Mouse (Mus musculus) cerebellum, postnatal 25 days (tissue): ENCODE data around the gene Dppa3.
A peak's percentile ranks its signal among the peaks of the same experiment; 100 is the strongest.

ENCODE experiments used
- DNase-seq, 2 experiments: peaks; one replicate each; pipeline ENCODE4 v3.0.0; 2021; ENCODE audit warnings: mixed read lengths in 2 of 2

The Dppa3 gene

DNA sequence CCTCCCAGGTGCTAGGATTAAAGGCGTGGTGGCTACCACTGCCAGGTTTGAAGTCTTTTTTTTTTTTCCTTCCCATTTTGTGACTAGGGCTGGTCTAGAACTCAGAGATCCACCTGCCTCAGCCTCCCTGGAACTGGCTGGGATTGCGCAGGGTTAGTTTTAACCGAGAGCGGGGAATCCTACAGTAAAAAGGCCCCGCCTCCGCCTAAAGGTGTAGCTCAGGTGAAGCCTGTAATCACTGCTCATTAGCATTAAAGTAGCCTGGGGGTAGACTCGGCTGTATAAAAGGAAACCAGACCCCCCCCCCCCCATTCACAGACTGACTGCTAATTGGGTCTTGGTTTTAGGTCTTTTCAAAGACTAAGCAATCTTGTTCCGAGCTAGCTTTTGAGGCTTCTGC, at the start of gene Dppa3:
Dppa3 (plus strand) TSS at position 301 of the 400 bp plus-strand sequence.
- DNase-seq: no peak

DNA sequence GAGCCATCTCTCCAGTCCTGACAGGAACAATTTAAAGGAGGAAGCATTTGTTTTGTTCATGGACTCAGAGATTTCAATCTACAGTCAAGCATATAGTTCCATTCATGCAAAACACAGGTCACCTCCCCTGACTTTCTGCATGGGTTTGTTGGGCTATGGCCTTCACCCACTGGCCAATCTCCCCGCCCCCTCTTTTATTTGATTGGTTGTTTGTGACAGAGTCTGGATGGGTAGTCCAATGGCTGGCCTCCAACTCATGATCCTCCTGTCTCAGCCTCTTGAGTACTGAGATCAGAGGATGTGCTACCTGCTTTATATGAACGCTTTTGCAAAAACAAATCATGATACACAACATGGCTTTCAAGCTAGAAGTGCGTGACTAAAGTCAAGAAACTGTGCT, 49.2 kb upstream of the Dppa3 start:
- no peak for DNase-seq

DNA sequence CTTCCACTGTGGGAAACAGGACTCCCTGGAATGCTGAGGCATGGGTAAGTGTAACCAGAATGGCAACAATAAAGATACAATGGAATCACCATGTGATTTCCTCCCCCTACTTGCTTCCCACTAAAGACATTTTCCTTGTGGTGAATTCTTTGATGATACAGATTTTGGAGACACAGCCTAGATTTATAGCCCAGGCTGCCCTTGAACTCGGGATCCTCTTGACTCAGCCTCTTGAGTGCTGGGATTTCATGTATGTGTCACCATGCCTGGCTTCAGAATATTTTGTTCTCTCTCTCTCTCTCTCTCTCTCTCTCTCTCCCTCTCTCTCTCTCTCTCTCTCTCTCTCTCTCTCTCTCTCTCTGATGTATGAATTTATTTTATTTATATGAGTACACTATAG, 47.1 kb upstream of the Dppa3 start:
- no peak for DNase-seq

DNA sequence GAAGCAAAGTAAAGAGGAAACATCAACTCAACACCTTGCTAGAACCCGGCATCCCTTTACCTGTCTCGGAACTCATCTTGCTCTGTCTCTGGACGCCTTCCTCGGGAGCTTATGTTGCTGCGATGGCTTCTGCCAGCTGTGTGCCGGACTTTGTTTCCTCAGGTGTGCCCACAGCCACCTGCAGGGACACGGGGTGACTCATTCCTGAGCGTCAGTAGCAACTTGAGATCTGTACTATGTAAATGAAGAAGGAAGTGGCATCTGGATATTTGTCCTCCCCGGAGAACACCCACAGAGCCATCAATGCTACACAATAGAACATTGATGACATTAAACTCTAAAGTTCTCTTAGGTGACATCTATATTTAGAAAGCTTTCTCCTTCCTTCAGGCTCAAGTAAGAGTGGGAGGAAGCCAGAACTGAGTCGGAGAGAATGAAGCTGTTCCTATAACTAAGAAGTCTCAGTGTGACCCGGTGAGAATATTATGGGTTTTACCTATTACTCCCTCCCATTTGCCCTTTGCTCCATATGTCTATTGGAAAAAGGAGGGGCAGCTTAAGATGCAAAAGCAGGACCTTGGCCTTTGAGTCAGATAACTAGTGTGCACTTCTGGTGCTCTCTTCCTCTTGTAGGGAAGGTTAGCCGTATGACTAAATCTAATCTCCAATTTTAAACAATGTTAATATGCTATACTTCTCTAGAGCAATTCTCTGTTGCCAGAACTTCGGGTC, 35.0 kb upstream of the Dppa3 start:
- no peak for DNase-seq

DNA sequence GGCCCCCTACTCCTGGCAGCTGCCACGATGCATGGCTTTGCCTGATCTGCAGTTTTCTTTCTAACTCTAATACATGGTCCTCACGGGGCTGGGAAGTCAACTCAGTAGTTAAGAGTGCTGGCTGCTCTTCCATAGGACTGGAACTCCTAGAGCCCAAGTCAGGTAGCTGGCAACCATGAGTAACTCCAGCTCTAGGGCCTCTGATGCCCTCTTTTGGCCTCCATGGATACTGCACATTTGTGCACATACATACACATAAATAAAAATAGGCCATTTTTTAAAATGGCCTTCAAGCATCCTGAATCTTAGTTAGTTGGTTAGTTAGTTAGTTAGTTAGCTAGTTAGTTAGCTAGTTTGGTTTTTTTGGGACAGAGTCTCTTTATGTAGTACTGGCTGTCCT, 33.3 kb upstream of the Dppa3 start:
- DNase-seq: no peak

DNA sequence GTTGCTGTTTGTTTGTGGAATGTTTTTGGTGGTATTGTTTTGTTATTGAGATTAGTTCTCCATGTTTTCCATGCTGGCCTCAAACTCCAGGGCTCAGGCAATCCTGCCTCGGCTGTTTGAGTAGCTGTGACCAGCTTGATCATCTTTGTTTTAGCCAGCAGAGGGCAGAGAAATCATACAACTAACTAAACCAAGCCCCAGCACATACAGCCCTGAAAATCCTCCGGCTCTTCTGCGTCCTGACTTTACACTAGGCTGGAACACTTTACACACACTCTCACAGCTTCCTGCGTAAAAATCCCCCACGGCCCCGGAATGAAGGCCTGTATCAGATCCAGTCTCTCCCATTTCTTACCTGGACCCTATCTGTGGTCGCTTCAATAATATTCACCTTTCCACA, 30.6 kb upstream of the Dppa3 start:
- DNase-seq: peak in 1 of 2 experiments; percentile 5

DNA sequence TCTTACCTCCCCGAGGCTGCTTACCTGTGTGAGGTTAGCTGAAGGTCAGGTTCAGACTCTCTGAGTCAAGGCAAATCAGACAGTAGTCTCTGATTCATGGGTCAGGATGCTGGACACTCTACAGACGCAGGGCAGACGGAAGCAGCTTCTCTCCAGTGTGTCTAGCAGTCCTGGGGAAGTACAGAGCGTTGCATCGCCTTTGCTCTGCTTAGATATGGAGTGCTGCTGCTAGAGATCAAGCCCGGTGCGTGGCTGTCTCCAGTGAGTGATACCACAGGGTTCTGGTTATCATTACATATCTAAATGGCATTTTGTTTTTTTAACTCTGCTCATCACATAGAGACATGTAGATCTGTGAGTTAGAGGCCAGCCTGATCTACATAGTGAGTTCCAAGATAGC, 29.6 kb upstream of the Dppa3 start:
- no peak for DNase-seq

DNA sequence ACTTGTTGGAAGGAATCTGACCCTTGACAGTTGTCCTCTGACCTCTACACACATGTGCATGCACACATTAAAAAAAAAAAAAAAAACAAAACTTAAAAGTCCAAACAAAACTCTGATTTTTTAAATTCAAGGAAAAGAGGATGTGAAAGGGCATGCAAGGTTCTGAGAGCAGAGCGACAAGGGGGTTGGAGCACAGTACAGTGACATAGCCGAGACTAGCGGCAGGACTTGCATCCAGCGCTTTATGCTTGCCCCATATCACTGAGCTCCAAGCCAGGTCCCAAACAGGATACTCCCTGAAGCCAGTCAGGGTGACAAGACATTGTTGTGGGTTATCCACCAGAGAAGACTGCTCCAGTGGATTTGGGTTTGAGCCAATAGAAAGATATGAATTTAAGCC, 28.2 kb upstream of the Dppa3 start:
- DNase-seq: no peak

DNA sequence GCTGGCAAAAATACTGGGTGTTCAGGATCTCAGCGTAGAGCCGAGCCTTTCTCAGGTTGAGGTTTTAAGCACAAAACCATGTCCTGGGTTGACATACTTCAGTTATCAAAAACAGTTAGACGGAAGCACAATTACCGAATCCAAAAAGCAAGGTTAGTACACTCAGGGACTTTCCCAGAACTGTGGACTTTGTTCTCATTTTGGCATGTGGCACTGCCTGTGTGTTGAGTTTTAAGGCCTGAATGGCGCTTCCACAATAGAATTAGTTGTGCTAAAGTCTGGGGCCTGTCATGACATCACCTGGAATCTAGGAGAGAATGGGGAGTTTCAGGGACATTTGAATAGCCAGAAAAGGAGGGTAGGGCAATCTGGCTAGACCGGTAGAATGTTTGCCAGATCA, 27.8 kb upstream of the Dppa3 start:
- DNase-seq: no peak

DNA sequence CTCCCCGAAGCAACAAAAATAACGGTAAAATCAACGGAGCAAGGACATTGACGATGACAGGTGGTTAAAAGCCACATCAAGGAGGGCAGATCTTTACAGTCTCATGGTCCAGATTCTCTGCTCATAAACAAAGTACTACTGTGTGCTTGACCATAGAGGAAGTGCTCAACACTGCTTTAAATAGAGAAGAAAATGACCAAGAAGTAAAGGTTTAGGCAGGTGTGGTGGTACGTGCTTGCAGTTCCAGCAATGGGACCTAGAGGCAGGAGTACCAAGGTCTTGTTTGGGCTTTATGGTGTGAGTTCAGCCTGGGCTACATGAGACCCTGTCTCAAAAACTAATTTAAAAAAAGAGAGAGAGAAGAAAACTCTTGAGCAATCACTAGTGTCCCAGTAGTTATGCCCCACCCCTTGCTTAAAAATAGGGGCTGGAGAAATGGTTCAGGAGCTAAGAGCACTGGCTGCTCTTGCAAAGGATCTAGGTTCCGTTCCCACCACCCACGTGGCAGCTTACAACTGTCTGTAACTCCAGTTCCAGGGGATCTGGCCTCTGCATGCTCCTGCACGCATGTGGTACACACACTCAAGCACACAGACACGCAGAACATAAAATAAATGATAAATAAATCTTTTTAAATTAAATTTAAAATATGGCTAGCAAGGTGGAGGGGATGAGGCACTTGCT, 27.0 kb upstream of the Dppa3 start:
- no peak for DNase-seq

DNA sequence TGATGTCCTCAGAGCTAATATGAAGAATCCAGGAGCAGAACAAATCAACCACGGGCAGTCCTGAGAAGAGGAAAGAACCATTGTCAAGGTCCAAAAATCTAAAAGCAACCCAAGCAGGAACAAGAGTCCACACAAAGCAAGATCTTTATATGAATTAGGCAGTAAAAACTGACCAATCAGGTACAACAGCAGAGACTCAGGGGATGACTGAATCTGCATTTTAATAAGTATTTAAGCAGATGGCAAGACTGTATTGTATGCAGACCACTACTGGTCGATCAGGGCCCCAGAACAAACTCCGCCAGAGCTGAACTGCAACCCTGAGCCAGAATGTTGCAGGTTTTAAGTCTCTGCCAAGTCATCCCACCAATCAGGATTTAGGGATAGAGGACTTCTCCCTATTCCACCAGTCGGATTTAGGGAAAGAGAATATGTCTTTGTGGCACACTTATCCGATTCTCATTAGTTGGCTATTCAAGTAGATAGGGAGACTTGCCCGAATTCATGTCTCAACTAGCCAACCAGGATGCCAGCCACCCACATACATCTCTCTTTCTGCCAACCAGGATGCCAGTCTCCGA, 26.1 kb upstream of the Dppa3 start:
- no peak for DNase-seq

DNA sequence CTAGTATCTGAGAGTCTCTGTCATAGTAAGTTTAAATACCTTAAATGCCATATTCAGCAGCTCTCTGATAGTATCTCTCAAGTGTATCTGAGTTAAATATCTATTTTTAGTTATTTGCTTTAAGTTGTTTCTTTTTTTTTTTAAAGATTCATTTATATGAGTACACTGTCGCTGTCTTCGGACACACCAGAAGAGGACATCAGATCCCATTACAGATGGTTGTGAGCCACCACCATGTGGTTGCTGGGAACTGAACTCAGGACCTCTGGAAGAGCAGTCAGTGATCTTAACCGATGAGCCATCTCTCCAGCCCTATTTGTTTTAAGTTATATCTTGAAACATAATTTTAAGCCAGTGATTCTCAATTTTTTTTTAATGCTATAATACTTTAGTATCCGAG, 25.2 kb upstream of the Dppa3 start:
- DNase-seq: no peak

DNA sequence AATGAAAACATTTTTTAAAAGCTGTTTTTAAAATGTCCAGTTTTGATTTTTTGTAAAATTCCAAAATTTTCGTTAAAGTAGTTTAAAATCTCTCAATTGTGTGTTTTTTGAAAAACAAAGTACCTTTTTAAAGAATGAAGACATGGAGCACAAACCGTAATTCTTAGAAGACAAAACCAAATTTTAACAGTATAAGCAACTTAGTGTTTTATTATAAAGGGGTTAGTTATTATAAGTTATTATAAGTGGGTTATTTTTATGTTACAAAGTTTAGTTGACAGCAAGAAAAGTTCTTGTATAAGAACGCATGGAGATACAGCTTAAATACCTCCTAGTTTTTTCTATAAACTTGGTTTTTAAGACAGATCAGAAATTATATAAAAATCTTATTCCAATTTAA, 24.6 kb upstream of the Dppa3 start:
- DNase-seq: no peak

DNA sequence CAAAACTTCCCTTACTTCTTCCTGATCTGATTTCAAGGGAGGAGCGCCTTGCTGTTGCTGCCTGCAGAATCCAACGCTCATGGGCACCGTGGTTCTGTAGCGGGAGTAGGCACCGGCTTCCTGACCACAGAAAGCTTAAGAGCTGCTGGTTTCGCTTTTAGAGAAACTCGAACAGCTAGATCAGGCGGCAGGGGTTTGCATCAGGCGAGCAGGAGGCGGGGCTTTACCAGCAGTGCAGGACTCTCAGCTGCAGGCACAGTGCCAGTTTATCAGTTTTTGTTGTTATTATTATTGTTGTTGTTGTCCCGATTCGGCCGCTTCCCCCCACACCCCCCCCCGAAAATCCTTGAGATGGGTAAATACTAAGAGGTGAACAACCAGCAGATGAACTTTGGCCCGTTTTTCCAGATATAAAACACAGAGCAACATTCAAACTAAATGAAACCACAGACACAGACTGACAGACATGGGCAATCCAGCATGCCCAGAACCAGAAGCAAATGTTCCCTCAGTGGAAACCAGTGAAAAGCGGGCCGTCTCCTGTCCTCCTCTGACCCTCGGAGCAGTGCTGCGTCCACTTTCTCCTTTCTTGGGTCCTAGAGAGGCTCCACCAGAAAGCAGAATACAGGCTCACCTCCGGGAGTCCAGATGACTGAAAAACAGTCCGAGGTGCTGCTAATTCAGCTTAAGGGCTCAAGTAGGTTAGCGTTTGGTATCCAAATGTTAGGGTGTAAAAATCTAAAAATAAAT, 23.8 kb upstream of the Dppa3 start, which contains the start of gene Apobec1:
Apobec1 (minus strand) TSS at position 203 of the 750 bp plus-strand sequence.
- peak; percentile 17 to 38 for DNase-seq

DNA sequence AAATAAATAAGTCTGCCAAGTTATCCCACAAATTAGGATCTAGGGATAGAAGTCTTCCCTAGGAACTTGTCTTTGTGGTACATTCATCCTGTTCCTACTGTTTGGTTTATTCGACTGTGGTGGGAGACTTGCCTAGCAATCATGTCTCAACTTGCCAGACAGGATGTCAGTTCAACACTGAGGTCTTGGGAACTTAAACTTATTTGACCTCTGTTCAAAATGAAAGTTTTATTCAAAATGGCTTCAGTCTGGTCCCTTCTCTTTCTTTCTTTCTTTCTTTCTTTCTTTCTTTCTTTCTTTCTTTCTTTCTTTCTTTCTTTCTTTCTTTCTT, 23.3 kb upstream of the Dppa3 start:
- DNase-seq: no peak

DNA sequence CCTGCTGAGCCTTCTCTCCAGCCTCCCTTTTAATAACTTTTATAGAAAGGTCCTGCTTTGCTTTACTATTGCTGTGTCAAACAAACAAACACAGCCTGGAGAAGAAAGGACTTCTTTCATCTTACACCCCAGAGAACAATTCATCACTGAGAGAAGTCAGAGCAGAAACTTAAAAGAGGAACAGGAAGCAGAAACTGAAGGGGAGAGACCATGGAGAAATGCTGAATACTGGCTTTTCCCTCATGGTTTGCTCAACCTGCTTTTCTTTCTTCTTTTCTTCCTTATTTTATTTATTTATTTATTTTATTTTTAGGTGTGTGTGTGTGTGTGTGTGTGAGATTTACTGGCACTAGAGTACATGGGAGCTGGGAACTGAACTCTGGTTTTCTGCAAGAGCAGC, 21.9 kb upstream of the Dppa3 start:
- DNase-seq: no peak

DNA sequence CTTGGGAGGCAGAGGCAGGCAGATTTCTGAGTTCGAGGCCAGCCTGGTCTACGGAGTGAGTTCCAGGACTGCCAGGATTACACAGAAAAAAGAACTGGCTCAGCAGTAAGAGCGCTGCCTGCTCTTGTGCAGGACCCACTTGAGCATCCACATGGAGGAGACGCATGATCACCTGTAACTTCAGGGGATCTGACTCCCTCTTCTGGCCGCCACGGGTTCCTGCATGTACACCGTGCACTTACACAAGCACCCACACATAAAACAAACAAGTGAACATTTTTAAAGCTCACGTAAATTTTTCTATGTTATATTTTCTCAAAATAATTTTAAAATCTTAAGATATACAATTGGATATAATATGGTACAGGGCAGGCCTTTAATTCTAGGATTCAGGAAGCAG, 20.7 kb upstream of the Dppa3 start:
- no peak for DNase-seq

DNA sequence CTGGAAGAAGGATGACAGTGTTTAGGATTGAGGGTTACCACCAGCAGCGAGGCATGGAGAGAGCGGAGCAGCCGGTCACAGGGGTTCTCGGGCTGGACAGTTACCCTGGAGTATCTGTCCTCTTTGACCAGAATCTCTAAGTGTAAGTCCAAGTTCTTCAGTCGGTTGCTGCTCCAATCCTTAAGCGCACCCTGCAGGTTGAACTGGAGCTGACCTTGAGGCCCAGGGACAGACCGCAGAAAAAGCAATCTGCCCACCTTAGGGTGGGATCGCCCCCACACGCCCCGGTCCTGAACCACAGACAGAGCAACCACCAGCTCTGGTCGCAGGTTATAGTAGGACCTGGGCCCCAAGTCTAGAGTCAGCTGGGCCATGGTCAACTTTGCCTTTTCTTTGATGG, 19.5 kb upstream of the Dppa3 start:
- DNase-seq: no peak

DNA sequence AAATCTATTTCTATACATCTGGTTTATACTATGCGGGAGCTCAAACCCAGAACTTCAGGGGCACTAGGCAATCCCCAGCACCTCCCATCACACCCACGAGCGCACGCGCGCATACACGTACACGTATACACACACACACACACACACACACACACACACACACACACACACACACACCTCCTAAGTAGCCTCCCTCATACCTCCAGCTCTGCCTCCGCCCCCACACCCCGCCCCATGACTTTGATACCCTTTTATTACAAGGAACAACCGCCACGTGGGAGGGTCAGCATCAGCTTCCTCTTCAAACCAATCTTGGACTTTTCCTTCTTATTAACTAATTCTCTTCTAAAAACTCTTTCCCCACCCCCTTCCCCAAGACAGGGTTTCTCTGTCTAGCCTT, 18.5 kb upstream of the Dppa3 start:
- DNase-seq: no peak

DNA sequence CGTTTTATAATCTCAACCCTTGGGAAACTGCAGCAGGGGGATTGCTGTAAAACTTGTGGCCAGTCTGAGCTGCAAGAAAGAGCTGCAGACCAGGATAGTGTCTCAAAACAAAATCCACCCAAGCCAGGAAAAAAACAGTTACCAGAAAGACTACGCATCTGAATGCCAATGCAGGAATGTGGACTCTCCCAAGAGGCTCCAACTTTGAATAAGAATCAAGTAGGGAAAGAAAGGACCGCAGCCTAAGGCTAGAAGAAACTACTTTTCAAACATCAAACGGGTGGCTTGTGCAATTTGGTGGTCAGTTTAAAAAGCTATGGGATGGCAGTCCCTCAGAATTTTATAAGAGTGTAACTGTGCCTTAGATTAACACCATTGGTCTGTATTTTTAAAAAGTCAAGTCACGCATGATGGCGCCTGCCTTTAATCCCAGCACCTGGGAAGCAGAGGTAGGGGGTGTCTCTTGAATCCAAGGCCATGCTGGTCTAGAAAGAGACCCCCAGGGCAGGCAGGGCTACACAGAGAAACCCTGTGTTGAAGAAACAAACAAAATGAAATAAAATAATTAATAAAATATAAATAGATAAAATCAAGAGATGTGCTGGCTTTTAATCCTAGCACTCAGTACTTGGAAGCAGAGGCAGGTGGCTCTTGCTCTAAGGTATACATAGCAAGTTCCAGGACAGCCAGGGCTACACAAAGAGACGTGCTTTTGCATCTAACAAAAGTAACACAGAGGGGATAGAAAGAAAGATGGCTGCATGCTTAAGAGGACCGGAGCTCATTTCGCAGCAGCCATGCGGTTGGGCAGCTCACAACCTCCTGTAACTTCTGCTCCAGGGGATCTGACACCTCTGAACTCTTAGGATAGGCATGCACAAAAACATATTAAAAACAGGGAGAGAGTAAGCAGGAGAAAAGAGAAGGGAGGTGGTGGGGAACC, 17.5 kb upstream of the Dppa3 start:
- no peak for DNase-seq

DNA sequence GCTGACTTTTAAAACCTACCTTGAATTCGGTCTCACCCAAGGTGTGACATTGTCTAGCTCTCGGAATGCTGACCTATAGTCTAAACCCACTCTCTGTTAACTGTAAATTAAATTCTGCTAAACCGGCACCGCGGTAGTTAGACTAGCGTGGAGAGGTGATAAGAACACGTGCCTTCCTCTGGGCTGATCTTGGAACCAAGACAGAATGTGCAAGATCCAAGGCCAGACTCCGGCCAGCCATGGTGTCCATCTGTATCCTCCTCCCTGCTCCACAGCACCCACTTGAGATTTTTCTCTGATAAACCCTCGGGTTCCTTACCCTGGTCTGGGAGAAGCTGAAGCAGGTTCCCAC, 16.9 kb upstream of the Dppa3 start:
- no peak for DNase-seq

DNA sequence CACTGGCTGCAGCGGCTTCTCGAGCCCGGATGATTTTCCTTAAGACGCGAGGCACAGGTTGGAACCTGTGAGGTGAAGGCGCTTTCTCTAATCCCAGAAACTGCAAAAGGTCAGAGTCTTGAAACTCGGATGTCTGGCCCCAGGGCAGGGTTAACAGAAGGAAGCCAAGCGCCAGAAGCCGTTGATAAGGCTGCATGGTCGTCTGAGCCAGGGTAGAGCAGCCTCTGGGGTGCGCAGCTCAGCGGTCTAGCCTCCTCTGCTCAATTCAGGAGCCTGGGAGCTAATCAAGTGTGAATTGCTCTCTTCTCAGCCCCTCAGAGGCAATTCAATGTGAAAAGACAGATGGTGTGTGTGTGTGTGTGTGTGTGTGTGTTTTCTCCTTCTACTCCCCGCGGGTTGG, 16.4 kb upstream of the Dppa3 start, which contains the start of gene Gdf3:
Gdf3 (minus strand) TSS at position 317 of the 400 bp plus-strand sequence.
- no peak for DNase-seq

DNA sequence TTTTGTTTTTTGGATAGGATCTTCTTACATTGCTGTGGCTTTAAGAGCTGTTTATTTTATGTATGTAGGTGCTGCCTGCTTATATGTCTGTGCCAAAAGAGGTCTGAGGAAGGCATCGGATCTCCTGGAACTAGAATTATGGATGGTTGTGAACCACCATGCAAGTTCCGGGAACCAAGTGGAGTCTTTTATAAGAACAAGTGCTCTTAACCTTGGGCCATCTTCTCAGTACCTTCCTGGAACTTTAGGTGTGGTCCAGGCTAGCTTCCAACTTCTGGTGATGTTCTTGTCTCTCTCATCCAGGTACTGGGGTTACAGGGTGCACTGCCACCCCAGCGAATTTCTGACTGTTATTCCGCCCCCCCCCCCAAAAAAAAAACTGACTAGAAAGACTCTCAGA, 13.8 kb upstream of the Dppa3 start:
- no peak for DNase-seq
